Mouse (Mus musculus) liver, adult 2 months (tissue): ENCODE data around the gene Hist2h2bb. TPM values are rescaled to one million over a fixed set of nuclear protein-coding genes. Genes with fewer than 3 reads are reported as not detected.
"Not testable (repeated sequence)": the region's sequence is repeated elsewhere in the genome, so short reads cannot be mapped to it uniquely, and the experiment has no call there.

Source experiments
- DNase-seq: peaks from one replicate; pipeline ENCODE4 v3.0.0-alpha.2; 2011; ENCODE audit warnings: low read depth, low spot score; ENCODE audit errors: extremely low read depth
- H3K27ac ChIP-seq: fragments of 200-500 bp; replicated peaks from 2 replicates; pipeline ENCODE4 v1.5.1; 2012; ENCODE audit warnings: low read depth, mild to moderate bottlenecking, control low read depth, inconsistent platforms, low read length; ENCODE audit not compliant: insufficient read depth
- H3K27me3 ChIP-seq: fragments of 200-500 bp; 2 replicates; pipeline ENCODE4 v1.6.1; 2012; ENCODE audit warnings: mild to moderate bottlenecking, moderate library complexity, low read length, inconsistent platforms; ENCODE audit not compliant: control insufficient read depth, insufficient read depth
- H3K36me3 ChIP-seq: fragments of 200-500 bp; 2 replicates; pipeline ENCODE4 v1.6.1; 2012; ENCODE audit warnings: low read length, inconsistent platforms; ENCODE audit not compliant: control insufficient read depth, insufficient read depth
- H3K4me1 ChIP-seq: fragments of 200-500 bp; 2 replicates; pipeline ENCODE4 v1.6.1; 2011; ENCODE audit warnings: low read length; ENCODE audit not compliant: control insufficient read depth, insufficient read depth
- H3K4me3 ChIP-seq: fragments of 200-500 bp; 2 replicates; pipeline ENCODE4 v1.5.1; 2011; ENCODE audit warnings: low read depth, mild to moderate bottlenecking, control low read depth, low read length, moderate library complexity; ENCODE audit not compliant: insufficient read depth
- H3K79me2 ChIP-seq: fragments of 200-500 bp; 2 replicates; pipeline ENCODE4 v1.6.1; 2012; ENCODE audit warnings: inconsistent platforms, mild to moderate bottlenecking, low read length, moderate library complexity; ENCODE audit not compliant: control insufficient read depth, insufficient read depth
- H3K9ac ChIP-seq: fragments of 200-500 bp; 2 replicates; pipeline ENCODE4 v1.6.1; 2012; ENCODE audit warnings: low read depth, mild to moderate bottlenecking, control low read depth, inconsistent platforms, low read length
- CTCF ChIP-seq: fragments of 200-500 bp; IDR thresholded peaks from 2 replicates; pipeline ENCODE4 v1.5.1; 2011; ENCODE audit warnings: low read depth, low read length, control low read depth
- POLR2A ChIP-seq: fragments of 200-500 bp; IDR thresholded peaks from 2 replicates; pipeline ENCODE4 v1.6.1; 2011; ENCODE audit warnings: low read length, control low read depth; ENCODE audit not compliant: insufficient read depth; ENCODE audit errors: extremely low read depth
- WGBS: fragments of 180-500 bp; shearing (Covaris S2); methylation state at CpG from one replicate; pipeline ENCODE4 v1.1.7; 2018; 5-methylcytosine and 5-hydroxymethylcytosine counted together
- polyA plus RNA-seq: library from polyadenylated mRNA; depleted of rRNA; stranded (reverse); fragments of >200 nt; gene quantifications from 2 replicates; pipeline ENCODE4 v1.2.3, GENCODE M21; 2012
- total RNA-seq: library from RNA; depleted of rRNA; stranded (reverse); fragments of >200 nt; gene quantifications from 2 replicates; pipeline ENCODE4 v1.2.3, GENCODE M21; 2014

The Hist2h2bb gene
- total and polyA plus RNA-seq, 2 experiments, result 30.4 TPM; not detected in 1

GRCm38 (mm10) chr3:96268776-96269378 lies 675 bp upstream of the Hist2h2bb start:
- Histone ChIP-seq H3K4me3 (peak overlapping the region; percentile 64), H3K27ac (peak overlapping the region; percentile 84), H3K9ac (peak overlapping the region; percentile 59)
- not testable (repeated sequence) for H3K79me2 ChIP-seq, H3K4me1 ChIP-seq, H3K27me3 ChIP-seq, DNase-seq, H3K36me3 ChIP-seq
- 0 out of 2 replicates have a peak, but pooled peaks have one; percentile 4 for TF ChIP-seq POLR2A
- 0% methylated on average over 15 of the region's 44 CpGs for WGBS

- Histone ChIP-seq H3K9ac (no peak overlapping the region), H3K79me2 (no peaks in the 10 kb centered on the region), H3K27me3 (no peaks in the 10 kb centered on the region), H3K4me1 (no peaks in the 10 kb centered on the region), H3K36me3 (no peaks in the 10 kb centered on the region), H3K27ac (no peak overlapping the region), H3K4me3 (no peak overlapping the region)
- TF ChIP-seq POLR2A (no peak), CTCF (no peak)
- DNase-seq, result no peak
- WGBS, result 91% methylated on average over 17 of the region's 17 CpGs
These were observed 4.3 kb downstream of the Hist2h2bb start for GRCm38 (mm10) chr3:96273591-96274465.

DNA sequence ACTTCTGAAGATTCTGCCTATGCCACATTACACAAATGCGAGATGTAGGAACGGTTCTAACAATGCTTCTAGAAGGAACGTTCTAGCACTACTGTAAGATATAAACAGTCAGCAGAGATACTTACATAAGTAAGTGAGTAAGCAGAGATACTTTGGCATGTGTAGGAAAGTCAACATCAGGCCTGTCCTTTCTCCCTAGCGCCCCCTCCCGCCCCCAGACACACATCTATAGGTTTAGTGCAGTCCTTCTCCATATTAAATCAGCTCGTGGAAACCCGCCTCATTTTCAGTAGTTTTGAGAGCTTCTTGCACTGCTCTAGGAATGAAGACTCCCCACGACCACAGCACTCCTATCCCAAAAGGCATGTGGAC lies 7.9 kb downstream of the Hist2h2bb start:
- H3K27ac ChIP-seq, result no peak overlapping the region
- WGBS, result 33% methylated on average over 8 of the region's 8 CpGs
- H3K4me1 ChIP-seq, result no peaks in the 10 kb centered on the region
- H3K4me3 ChIP-seq, result no peak overlapping the region
- H3K9ac ChIP-seq, result no peak overlapping the region
- H3K27me3 ChIP-seq, result no peaks in the 10 kb centered on the region
- no peak for TF ChIP-seq CTCF
- TF ChIP-seq POLR2A, result no peak
- H3K79me2 ChIP-seq, result no peaks in the 10 kb centered on the region
- DNase-seq, result no peak
- no peaks in the 10 kb centered on the region for H3K36me3 ChIP-seq

GRCm38 (mm10) chr3:96277800-96278624 lies 8.5 kb downstream of the Hist2h2bb start:
- 2% methylated on average over 49 of the region's 49 CpGs for WGBS
- peak; percentile 46 for DNase-seq
- H3K4me1 ChIP-seq, result no peaks in the 10 kb centered on the region
- no peak for TF ChIP-seq POLR2A
- TF ChIP-seq CTCF, result peak; percentile 90
- no peaks in the 10 kb centered on the region for H3K36me3 ChIP-seq
- peak overlapping the region; percentile 26 for H3K9ac ChIP-seq
- no peaks in the 10 kb centered on the region for H3K79me2 ChIP-seq
- H3K27me3 ChIP-seq, result no peaks in the 10 kb centered on the region
- H3K27ac ChIP-seq, result no peak overlapping the region
- peak overlapping the region; percentile 57 for H3K4me3 ChIP-seq

DNA sequence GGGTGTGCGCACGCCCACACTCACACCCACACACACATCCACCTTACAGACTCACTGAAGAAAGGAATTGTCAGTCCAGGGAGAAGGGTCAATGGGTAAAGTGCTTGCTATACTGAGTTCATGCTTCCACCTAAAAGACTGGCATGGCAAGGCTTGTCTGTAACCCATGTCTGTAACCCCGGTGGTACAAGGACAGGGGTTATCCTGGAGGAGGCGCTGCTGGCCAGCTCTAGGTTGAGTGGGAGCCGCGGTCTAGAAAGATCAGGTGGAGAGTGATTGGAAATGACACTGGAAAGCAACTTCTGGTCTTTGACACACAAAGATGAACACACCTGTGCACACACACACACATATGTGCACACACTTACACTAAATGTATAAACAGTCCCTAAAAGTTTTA lies 11.1 kb downstream of the Hist2h2bb start:
- no peak overlapping the region for H3K9ac ChIP-seq
- H3K36me3 ChIP-seq, result no peaks in the 10 kb centered on the region
- H3K4me3 ChIP-seq, result no peak overlapping the region
- peaks cover 5% of the 10 kb centered on the region for H3K27me3 ChIP-seq
- WGBS, result 76% methylated on average over 6 of the region's 6 CpGs
- no peaks in the 10 kb centered on the region for H3K4me1 ChIP-seq
- DNase-seq, result no peak
- no peak overlapping the region for H3K27ac ChIP-seq
- TF ChIP-seq POLR2A (no peak), CTCF (no peak)
- H3K79me2 ChIP-seq, result no peaks in the 10 kb centered on the region

DNA sequence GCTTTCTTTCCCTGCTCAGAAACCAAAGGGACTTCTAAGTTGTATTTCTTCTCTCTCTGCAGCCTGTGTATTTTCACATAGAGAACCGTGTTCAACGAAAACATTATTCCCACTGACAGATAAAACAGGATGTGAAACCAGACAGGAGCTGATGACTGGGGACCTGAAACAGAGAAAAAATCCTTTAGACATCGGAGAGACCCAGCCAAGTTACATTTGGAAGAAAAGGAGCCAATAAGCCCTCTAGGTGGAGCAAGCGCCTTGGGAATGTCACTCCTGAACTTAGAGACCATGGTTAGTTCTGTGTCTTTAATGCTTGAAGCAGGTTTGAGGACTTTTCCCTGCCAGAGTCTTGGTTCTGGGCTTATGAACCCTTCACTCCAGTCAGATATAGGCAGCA lies 14.9 kb downstream of the Hist2h2bb start:
- H3K4me3 ChIP-seq, result no peak overlapping the region
- DNase-seq, result no peak
- H3K36me3 ChIP-seq, result no peaks in the 10 kb centered on the region
- peaks cover 5% of the 10 kb centered on the region for H3K27me3 ChIP-seq
- no peak for TF ChIP-seq POLR2A
- no peak for TF ChIP-seq CTCF
- no peaks in the 10 kb centered on the region for H3K79me2 ChIP-seq
- no peaks in the 10 kb centered on the region for H3K4me1 ChIP-seq
- 28% methylated on average over 4 of the region's 4 CpGs for WGBS
- H3K27ac ChIP-seq, result no peak overlapping the region
- H3K9ac ChIP-seq, result no peak overlapping the region
